Mouse (Mus musculus) layer of hippocampus, postnatal 10 days (tissue): ENCODE results near the gene Ccdc85b. TPM values are rescaled to one million over a fixed set of nuclear protein-coding genes. Genes with fewer than 3 reads are reported as not detected.

Experiments used
- DNase-seq, 2 experiments: peaks; one replicate each; pipeline ENCODE4 v3.0.0; 2021; ENCODE audit warnings: low spot score in 2 of 2
- total RNA-seq, 2 experiments: library from RNA; stranded (reverse); gene quantifications; 2 replicates each; pipeline ENCODE4 v1.2.3; 2021

Ccdc85b gene
- total RNA-seq, 2 experiments from 2014 or later = 26.4 to 32.9 TPM

DNA sequence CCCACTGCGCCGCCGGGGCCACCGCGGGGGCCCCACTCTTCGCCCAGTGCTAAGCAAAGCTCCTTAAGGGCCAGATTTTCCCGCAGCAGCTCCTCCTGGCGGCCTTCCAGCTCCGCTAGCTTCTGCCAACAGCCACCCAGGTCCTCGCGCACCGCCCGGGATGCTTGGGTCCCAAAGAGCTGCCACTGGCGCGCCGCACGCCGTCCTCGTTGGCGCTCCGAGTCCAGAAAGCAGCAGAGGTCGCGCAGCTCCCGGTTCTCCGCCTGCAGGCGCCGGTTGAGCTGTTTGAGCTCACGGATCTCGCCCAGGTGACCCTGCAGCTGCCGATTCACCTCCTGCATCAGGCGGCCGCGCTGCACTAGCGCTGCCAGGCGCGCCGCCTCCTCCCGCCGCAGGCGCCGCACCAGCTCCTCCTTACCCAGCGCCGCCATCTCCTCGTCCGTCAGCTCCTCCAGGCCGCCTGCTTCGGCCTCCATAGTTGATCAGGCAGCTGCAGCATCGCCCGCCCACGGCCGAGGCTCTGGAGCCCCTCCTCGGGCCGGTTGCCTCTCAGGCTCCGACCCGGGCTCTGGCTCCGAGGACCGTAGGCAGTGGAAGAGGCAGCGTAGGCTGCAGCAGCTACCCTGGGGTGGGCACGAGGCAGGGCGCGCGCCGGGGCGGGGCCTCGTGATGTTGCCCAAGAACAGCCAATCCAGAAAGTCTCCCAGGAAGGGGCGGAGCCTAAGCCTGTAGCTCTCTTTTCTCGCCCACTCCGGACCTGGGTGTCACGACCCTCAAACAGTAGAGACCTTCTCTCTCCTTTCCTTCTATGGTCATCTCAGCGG, 560 bp downstream of the Ccdc85b start:
- peak; percentile 93 to 97 for DNase-seq

DNA sequence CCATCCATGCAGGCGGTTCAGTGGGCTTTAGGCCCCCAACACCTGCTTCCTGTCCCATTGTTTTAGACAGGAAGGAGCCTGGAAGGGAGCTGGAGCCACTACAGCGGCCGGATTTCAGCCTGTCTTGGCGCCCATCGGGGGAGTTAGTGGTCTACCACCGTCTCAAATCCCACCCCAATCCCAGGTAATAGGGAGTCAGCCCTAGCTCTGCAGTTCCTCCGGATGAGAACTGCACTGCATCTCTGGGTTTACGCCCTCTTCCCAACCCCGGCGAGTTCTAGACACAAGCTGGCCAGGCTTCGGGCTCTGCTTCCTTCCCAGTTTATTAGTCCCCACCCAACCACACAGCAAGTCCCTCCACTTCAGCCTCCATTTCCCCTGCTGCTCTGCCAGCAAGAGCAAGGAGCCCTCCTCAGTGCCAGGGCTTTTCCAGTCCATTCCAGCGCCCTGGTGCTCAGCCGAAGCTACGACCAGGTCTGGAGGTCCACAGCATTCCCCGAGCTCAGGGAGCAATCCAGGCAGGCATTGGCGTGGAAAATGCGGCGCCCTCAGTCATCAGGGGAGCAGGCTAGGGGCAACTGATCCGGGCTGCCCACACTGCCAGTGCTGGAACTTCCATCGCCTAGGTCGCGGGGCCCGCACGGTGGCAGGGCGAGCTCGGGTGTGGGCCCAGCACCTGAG, 1.3 kb downstream of the Ccdc85b start:
- no peak for DNase-seq

DNA sequence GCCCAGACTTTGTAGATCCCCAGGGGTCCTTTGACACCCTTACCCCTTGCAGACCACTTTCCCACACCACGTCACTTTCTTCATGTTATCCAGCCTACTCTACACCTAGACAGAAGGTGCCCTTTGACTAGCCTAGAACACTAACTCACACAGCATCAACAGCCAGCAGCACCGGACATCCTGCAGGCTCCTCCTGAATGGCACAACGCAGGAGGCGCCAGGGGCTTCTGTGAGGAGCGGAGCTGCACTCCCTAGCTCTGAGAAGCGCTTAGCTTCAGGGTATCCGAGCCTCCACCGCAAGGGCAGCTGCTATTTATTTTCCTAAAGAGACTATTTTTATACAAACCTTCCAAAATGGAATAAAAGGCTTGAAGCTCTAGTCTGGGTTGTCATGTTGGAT, 2.1 kb downstream of the Ccdc85b start:
- DNase-seq = no peak

DNA sequence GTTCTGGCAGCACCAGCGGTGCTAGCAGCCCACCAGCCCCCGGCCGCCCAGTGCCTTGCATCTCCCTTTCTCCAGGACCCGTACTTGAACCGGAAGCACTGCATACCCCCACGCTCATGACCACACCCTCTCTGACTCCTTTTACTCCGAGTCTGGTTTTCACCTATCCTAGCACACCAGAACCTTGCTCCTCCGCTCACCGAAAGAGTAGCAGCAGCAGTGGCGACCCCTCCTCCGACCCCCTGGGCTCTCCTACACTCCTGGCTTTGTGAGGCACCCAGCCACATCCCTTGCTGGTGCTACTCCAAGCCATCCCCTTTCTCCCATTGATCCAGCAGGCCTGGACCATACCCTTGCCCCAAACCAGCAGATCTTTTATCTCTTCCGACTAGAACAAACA, 2.7 kb downstream of the Ccdc85b start:
- no peak for DNase-seq

DNA sequence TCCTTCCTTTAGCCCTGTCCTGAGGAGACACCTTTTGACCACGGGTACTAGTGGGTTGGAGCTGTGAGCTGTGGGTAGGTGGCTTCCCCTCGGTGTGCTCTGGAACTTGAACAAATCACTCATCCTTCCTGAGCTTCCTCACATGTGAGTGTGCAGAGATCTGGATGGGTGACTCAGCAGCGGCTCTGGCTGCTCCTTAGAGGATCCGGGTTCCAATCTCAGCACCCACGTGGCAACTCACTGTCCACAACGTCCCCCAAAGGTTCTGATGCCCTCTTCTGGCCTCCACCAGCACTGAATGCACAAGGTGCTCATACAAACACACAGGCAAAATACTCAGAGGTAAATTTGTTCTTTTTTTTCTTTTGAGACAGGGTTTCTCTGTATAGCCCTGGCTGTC, 5.9 kb downstream of the Ccdc85b start:
- no peak for DNase-seq

DNA sequence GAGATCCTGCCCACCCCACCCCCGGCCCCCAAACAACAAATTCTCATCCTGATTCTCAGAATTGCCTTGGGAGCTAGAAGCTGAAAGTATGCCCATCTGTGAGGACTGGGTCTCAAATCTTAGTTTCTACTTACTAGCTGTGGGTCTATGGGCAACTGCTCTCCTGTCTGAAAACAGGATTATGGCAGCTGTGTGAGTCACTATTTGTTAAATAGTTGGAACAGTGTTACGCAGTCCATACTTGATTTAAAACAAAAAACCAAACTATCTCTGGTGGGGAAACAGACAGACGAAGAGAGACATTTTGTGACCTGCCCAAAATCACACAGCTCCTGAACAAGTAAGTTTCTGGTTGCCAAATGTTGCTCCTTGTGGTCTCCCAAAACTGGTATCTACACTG, 8.0 kb downstream of the Ccdc85b start:
- no peak for DNase-seq

DNA sequence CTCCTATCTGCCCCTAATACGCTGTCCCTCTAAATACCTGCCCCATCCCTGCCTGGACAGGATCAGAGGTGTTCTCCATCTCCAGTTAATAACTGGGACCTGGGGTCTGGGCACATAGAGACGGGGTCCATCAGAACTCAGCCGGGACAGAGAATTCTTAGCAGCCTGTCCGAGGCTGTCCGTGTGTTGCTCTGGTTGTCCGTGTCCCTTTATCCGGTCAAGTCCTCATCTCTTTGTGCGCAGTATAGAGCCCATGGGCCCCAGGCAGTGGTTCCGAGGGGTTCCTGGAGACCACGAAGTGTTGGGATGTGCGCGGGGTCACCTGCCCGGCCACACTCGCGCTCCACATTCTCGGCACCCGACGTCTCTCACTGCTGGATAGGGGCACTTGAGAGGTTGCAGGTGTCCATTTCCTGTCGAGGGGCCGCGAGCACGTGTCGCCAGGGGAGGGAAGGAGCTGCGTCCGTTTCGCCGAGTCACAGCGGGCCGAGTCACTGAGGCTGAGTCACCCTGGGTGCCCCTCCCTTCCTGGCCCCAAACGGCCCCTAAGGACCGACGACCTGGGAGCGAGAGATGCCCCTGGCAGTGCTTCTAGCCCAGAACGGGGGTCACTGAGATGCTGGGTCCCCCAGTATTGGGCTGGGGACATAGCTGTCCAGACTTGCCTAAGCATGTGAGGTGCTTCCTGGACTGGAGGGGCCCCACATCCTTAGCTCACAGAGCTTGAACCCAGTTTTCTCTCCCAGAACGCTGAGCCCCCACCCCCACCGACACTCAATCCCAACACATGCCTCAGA, 9.1 kb downstream of the Ccdc85b start:
- no peak for DNase-seq

DNA sequence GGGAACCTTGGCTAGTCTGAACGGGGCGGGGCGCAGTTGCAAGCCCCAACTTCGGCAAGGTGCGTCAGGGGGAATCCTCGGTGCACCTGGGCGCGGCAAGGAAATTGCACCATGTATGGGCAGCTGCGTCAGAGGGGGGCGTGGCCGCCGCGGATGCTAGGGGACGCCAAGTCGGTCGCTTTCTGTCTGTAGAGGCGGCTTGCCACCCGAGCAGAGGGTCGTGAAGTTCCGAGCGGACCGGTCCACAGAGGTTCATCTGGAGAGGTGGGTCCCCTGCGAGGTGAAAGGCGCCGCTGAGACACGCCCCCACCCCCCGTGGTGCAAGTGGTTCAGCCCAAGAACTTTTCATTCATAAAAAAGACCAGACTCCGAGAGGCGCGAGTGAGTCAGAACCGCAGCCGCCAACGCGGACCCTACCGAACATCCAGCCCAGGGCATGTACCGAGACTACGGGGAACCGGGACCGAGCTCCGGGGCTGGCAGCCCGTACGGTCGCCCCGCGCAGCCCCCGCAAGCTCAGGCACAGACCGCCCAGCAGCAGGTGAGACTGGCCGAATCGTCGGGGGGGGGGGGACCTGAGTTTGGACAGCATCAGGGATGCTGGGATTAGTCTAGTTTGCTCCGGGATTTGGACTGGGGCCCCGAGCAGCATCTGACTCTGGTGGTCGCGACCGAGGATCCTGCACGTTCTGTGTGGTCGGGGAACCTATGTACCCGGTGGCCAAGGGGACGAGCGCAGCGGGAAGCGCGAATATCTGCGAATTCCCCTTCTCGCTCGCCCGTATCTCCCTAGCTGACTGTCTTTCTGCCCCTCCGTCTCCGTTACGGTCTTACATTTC, 10.0 kb downstream of the Ccdc85b start, which contains the start of gene Fosl1:
Gene Fosl1, plus strand, starts transcription at position 33 of the 839 bp plus-strand sequence.
- DNase-seq = peak; percentile 60 to 67

DNA sequence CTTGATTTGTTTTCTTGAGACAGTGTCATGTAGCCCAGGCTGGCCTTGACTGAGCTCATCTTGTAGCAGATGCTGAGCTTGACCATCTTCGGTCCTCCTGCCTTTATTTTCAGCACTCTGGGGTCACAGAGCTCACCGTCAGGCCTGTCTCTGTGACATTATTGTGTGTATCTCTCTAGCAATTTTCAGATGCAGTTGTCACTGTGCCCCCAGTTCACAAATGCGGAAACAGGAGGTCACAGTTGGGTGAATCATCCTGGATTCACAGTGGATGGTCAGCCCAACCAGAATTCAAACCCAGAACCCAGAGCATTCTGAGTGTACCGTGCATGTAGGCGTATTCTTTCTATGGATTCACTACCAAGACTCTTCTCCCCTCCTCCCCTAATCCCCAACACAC, 11.9 kb downstream of the Ccdc85b start:
- DNase-seq = no peak

DNA sequence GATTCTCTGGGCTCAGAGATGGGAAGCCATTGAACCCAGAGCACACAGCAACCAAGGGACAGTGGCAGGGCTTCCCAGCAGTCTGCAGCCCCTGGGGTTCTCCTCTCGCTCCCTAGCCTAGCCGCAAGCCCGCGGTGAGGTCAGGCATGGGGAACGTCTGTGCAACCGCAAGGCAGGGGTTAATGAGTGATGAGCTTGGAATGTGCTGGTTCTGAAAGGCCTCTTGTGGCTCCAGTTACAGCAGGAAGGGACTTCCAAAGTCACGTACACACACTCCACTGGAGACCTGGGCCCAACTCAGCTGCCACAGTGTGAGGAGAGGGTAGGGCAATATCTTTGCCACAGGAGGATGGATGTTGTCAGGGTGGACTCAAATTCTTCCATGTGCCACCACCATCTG, 12.7 kb downstream of the Ccdc85b start:
- no peak for DNase-seq

DNA sequence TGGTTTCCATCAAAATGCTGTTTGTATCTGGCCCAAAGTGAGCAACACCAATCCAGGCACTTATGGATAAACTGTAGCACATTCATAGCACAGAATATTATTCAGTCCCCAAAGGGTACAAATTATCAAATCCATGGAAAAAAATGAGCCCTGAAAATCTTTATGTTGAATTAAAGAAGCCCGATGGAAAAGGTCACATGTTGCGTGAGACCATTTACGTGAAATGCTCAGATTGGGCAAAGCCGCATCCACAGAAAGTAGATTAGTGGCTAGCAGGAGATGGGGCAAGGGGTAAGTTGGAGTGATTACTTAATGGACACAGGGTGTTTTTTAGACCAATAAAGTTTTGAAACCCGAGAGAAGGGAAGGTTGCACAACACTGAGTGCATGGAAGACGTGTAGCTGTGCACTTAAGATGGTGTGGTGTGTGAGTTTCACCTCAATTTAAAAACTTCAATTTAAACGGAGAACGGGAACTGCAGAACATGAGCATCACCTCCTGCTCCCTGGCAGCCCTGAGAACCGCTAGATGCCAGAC, 13.3 kb downstream of the Ccdc85b start:
- no peak for DNase-seq

DNA sequence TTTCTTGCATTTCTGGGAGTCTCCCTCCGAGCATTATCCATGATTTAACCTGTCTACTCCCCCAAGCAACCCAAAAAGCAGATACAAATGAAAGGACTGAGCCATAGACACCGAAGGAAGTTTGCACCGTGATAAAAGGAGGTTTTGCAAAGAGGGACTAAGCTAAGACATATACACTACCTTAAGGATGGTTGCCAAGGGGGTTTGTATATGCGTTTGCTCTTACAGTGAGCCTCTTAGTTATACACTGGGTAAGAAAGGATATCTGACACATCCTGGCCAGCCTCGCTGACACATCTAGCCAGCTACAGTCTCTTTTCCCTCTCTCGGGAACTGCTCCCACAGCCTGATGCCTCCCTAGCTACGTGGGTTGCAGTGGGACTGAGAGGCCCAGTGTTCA, 23.7 kb downstream of the Ccdc85b start:
- no peak for DNase-seq

DNA sequence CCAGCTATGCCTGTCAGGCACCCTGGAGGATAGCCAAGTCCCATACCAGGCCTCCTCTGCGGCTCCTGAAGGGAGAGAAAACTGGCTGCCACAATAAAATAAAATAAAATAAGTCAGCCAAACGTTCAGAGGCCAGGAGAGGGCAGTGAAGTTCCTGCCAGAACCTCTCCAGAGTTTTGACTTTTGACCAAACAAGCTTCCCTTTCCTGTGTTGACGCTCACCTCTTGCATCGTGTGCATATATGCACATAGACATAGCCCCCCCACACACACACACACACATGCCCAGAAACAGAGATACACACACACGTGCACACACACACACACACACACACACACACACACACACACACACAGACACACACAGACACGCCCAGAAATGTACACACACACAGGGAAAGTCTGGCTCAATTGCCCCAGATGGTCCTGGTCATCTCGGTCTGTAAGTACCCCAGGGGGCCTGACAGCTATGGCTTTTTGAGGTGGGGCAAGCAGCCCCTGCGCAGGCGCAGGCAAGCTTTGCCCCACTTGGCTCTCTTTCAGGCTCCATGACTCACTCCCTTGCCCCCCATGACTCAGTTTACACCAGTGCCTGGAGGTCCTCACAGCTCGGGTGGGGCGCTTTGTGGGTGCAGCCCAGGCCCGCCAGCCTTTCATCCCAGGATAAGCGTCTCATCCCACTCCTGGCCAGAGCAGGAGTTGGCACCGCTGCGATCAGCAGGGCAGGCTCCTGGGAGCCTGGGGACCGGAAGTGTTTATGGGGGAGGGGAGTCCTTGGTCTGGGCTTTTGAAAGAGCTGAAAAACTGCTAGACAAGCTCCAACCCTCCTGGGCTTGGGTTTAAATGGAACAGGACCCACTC, 24.5 kb downstream of the Ccdc85b start:
- no peak for DNase-seq

DNA sequence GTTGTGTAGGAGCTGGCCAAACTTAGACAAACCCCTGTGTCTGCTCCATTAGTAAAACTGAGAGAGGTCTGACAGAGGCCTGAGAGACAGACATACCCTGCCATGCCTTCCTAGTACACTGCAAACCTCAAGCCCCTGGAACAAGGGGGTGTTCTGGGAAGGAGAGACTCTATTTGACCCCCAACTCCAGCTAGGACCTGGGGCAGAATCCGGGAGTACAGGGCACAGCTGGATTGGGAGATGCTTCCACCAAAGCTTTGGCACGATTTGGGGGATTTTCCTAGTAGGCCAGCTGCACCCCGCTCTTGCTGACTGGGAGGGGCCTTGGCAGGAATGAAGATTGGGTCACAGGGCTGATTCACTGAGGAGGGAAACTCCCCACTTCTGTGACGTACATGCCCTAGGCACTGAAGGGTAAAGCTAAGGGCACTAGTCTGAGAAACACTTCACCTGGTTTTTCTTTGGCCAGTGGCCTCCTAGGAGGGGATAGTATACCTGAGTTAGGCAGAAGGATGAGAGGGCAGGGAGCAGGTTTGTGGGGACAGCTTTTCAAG, 25.7 kb downstream of the Ccdc85b start:
- no peak for DNase-seq

DNA sequence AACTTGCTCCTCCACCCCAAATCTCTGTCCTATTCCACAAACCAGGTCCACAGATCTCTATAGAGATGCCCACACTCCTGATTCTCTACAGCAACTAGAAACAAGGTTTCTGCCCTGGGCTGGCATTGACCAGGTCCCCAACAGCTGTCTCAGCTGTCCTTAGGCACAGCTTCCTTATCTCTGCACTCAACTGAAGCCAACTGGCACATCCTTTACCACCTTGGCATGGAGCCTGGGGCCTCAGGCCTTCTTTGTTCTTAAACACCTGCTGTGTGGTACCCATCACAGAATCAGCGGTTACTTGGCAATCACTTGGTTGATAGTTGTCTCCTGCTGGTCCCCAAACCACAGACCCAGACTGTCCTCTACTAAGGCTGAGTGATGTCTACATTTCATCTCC, 27.3 kb downstream of the Ccdc85b start:
- no peak for DNase-seq

DNA sequence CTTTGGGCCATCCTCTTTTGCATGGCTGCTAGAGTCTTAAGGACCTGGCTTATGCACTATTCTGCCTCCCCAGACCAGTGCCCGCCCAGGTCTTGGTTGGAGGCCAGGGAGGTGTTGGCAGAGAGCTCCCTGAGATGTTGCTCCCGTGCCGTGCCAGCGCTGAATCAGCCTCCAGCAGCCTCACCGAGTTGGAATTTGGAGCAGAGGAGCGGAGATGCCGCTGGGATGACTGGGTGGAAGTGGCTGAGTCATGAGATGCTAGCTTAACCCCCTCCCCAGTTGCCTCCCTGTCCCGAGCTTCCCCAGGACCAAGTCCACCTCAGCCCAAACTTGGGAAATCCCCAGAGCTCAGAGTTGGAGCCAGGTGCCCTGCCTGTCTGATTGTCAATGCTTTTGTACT, 27.9 kb downstream of the Ccdc85b start:
- DNase-seq = no peak

DNA sequence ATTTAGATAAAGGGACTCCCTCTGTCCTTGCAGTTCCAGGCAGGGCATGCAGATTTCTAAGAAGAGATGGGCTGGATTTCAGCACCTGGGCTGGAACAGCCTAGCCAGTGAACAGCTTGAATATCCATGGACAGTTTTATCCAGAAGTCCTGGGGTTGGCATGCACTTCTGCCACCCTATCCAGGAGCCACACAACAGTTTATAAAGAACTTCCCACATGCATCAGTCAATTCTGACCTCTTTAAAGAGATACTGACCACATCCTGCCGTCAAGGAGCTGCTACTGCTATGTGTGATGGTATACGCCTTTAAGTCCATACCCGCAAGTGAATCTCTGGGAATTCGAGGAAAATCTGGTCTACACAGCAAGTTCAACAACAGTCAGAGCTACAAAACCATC, 28.5 kb downstream of the Ccdc85b start:
- no peak for DNase-seq

DNA sequence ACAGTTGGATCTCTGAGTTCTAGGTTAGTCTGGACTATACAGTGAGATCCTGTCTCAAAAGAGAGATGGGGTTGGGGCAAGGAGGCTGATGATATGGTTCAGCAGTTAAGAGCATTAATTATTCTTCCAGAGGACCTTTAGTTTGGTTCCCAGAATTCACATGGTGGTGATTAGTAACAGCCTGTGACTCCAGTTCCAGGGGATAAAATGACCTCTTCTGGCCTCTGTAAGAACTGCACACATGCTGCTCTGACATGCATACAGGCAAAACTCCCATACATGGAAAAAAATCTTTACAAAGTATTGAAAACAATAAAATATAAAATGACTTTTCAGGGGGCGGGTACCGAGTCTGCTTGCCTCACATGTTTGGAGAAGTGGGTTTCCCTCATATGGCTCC, 29.6 kb downstream of the Ccdc85b start:
- no peak for DNase-seq

DNA sequence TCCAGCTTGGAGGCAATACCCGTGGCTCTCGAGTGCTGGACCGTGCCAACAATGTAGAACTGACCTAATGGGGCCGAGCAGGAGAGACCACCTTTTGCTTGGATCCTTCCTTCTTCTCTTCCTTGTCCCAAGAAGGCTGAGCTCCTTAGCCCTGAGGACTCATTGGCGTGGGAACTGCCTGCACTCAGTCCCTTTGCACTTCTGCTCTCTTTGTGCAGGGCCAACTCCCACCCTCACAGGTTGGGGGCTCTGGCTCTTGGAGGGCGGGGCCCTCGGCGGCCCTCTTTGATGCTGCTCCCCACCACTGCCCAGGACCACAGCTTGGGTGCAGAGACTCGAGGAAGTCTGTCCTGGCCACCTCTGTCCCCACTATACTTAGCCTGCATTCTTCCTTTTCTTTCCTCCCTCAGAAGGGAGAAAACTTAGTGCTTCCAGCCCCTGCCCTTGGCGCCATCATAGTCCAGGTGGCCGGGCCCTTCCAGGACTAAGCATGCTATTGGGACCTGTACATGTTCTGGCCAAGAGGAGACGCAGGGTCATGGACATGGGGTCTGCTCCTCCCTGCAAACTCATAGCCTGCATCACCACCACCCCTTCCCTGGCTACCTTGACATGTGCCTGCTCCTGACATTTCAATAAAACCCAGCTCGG, 30.9 kb downstream of the Ccdc85b start:
- DNase-seq = no peak
